Mouse (Mus musculus): ENCODE data around the gene Rbm47.
"Not testable (repeated sequence)": the region's sequence is repeated elsewhere in the genome, so short reads cannot be mapped to it uniquely, and the experiment has no call there.

The Rbm47 gene

DNA sequence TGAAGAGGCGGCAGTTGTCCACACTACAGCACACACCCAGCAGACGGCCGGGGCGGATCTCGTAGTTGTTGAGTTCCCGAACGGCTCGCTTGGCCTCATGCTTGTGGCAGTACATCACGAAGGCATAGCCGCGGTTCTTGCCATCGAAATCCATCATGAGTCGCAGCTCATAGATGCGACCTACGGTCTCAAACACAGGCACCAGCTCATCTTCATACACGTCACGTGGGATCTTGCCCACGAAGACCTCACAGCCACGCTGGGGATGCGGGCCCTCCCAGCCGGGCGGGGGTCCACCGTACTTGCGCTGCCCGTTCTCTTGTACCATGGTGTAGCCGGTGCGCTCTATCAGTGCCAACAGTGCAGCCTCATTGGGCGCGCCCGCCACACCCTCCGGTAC, 146.1 kb downstream of the Rbm47 start:
- no peak for DNase-seq (ENCODE audit: low spot score in 2 of 2)

DNA sequence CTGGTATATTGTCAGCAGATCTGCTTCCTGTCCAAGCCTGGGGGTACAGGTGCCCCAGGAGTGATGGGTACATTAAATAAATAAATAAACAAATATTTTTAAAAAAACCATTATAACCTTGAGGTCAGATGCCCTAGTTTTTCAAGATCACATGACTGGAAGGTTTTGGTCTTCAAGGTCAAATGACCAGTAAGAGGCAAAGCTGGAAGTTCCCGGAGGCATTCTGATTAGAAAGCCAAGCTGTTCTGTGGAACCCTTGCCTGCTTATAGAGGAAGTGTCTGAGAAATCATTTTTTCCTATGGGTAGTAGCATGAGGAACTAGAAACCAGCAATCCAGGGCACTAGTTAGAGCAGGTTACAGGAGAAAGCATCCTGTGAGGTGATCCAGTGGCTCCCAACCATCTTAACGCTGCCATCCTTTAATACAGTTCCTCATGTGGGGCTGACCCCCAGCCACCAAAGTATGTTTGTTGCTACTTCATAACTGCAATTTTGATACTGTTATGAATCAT, 157.4 kb downstream of the Rbm47 start:
- no peak for DNase-seq (ENCODE audit: low spot score in 2 of 2)

DNA sequence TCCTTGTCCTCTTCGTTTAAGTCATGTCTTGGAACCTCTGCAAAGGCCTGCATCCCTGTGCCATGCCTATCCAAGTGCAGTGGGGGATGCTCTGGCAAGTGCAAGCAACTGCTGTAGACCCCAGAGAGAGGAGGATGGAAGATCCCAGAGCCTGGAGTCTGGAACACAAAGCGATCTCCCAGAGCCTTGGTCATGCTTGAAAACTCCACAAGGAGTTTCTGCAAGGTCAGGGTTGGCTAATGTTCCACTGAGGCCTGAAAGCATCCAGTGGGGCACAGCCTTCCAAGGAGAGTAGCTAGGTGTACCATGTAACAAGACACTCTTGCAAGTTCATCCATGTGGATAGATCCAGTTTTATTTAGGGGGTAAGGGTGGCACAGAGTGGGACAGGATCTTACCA, 158.5 kb downstream of the Rbm47 start:
- no peak for DNase-seq (ENCODE audit: low spot score in 2 of 2)

DNA sequence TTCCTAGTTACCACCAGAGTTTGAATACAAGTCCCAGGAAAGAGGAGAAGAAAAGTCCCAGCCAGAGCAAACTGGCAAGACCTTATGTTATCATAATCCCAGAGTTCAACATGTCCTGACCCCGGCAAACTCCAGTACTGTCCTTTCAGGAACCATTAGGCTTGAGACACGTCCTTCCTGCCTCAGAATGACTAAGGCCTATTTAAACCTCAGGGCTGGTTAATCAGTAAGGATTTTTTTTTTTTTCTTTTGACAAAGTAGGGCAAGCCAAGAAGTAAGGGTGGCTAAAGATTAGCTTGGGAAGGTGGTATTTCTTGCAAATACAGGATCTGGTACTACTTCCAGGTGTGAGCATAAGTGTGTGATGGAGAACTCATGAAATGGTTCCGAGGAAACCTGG, 158.9 kb downstream of the Rbm47 start:
- DNase-seq (ENCODE audit: low spot score in 2 of 2): no peak

DNA sequence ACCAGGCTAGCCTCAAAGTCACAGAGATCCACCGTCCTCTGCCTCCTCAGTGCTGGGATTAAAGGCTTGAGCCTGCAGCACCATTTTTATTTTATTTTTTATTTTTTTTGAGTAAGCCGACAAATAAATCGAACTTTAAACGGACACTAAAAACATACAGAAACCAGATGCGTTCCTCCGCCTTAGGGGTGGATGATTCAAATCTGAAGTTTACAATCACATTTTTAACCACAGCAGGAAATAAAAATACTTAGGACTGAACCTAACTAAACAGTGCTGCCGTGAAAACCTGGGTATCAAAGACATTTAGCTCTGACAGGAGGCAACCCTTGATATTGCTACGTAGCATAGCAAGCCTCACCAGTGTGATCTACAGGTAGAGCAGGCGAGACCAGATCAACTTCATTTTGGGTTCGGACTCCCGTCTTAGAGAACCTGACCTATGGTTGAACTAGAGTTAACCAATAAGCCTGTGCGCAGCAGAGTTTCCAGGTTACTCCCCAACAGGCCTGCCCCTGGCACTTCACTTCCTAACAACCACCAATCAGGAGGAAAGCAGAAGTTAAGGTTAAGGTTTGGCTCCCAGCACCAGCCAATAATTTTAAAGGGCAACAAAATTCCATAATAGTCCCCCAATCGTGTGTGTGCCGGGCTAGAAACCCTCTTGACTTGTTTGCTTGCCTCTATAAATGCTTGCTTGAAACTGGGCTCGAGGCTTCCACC, 164.5 kb downstream of the Rbm47 start:
- no peak for DNase-seq (ENCODE audit: low spot score in 2 of 2)

DNA sequence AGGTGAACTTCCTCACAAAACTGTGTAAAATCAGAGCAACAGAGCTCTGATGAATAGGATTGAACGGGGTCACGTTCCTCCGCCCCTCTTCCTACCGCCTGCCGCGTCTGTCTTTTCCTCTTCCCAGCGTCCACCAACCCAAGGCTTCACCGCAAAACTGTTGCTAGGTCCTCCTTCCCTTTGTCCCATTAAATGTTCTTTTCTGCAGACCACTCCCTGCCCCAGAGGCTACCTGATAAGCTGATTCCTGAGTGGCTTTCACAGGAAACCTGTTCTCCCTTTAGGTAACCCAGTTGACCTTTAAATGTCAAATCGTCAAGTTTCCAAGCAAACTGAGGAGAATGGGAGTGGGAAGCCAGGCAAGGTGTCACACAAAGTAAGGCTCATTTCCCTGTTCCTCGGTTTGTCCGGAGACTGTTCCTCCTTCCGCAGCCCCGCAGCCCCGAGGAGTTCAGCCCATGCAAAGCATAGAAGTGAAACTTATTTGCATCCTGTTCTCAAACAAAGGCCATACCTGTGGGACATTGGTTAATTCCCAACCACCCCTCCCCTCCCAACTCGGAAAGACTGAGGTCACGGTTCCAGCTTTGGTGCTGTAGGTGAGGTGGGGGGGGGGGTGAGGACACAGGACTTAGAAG, 167.8 kb downstream of the Rbm47 start:
- DNase-seq (ENCODE audit: low spot score in 2 of 2): no peak

DNA sequence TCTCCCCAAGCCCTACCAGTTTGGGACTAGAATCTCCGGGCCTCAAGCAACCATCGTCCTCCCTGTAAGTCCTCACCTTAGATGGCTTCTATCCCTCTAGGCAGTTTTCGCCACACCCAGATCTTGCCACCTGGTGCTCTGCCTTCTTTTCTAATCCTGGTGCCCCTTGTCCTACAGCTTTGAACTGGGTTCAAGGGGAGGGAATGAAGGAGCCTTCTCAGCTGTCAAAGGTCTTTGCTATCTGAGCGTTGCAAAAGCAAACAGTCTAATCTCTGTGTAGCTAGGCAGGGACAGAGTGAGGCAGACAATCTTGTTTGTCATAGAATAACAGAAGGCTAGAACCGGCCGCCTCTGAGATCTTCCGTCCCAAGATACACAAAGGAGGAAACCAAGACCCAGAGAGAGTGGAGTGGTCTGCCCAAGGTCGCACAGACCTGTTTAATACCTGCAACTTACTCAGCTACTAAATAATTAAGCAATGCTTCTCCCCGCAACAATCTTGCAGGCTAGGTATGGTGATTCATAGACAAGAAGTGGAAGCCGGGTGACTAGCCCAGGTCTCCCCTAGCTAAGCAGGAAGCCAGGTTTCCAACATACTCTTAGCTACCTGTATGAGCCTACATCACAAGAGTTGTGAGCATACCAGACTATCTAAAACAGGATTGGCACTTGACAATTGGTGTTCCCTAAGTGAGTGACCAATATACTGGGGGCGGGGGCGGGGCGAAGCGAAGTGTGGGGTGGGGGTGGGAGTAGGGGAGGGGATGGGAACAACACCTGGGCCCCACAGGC, 168.6 kb downstream of the Rbm47 start, which contains the start of gene 9130230L23Rik:
Gene 9130230L23Rik, minus strand, starts transcription at position 152 of the 792 bp plus-strand sequence.
- DNase-seq (ENCODE audit: low spot score in 2 of 2): no peak

DNA sequence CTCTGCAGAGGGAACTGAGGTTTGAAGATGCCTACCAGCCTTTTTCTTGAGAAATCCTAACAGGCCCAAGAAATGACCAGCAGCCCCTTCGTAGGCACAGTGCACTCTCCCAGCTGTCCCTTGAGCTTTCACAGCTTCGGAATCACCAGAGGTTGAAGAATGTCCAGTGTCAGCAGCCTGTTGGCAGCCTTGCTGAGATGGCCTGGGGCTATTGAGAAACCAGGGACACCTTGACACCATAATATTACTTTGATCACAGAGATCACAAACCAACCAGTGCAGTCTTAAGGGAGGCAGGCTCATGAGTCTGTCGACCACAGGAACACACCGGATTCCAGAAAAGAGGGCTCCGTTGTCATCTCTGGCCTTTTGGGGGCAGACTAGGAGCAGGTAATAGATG, 171.7 kb downstream of the Rbm47 start:
- DNase-seq (ENCODE audit: low spot score in 2 of 2): no peak

DNA sequence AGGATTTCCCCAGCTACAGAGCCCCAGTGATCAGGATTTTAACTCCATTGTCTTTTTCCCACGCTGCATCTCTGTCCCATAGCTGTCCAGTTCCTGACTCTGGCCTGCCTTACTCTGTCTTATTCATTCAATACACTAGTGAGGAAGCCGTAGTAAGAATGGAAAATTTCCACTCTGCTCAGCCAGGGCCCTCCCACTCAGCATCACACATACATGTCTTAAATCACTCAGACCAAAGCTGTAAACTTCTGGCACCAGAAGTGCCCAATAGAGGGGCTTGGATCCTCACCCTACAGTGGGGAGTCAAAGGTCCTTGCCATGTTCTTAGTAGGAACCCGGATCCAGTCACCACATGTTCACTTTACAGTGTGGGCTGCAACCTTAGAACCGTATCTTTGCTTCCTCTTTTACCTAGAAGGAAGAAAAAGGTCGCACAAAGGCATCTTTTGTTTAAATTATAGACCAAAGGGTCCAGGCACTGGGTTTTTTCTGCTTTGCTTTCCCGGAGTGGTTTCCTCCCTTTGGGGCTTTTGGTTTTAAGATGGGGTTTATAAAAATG, 172.3 kb downstream of the Rbm47 start:
- DNase-seq (ENCODE audit: low spot score in 2 of 2): no peak

DNA sequence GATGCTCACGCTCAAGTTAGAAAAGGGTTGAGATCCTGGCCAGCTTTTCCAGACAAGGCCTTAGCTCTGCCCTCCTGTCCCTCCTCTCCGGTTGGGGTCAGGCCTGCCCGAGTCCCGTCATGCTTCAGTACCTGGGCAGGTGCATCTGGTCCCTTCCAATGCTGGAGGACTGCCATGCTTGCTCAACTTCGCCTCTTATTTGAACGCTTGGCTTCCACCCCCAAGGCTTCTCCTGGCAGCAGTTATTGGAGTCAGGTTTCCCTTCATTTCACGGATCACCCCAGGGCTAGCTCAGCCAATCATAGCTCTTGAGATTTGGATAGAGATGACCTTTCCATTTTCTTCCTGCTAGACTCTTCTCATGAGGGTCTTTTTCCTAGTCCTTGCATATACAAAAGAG, 172.8 kb downstream of the Rbm47 start:
- no peak for DNase-seq (ENCODE audit: low spot score in 2 of 2)

DNA sequence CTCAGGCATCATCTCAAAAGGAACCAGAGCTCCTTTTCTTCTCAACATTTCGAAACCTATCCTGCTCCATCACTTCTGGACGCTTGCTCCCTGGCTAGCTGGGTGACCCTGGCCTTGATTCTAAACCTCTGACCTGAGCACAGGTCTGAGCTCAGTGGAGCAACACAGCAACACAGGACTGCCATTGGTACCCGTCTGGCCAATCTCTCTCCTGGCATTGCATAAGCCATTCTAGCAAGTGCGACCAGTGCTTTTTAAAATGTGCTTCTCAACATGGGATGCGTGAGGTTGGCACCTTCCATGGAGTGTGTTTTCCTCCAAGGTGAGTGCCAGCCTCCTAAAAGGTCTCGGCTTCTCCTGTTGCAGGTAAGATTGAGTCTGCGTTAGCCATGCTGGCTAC, 173.8 kb downstream of the Rbm47 start:
- no peak for DNase-seq (ENCODE audit: low spot score in 2 of 2)

DNA sequence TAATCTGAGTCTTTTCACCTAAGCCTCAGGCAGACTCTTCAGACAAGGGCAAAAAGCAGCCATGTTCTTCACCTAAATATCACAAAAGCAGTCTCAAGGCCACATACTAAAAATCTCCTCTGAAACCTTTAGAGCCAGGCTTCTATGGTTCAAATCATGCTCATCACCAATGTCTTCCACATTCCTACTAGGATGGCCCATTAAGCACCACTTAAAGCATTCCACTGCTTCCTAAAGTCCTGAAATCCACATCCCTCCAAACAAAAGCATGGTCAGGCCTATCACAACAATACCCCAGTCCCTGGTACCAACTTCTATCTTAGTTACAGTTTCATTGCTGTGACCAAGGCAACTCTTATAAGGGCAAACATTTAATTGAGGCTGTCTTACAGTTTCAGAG, 175.1 kb downstream of the Rbm47 start:
- no peak for DNase-seq (ENCODE audit: low spot score in 2 of 2)

DNA sequence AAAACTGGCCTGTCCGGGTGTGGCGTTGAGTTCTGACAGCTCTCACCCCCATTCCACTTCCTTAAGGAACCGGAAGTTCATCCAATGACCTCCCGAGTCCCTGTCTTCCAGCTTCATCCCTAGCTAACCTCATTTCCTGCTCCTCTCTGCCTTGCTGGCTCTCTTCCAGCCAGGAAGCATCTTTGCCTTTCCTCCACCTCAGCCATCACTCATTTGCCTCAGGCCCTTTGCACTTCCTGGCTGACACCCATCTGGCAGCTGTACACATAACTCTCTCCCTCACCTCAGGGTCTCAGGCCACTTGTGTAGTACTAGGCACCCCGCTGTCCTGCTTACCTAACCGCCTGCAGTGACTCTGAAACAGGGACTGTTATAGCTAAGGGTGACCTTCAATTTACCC, 178.3 kb downstream of the Rbm47 start:
- DNase-seq (ENCODE audit: low spot score in 2 of 2): no peak

DNA sequence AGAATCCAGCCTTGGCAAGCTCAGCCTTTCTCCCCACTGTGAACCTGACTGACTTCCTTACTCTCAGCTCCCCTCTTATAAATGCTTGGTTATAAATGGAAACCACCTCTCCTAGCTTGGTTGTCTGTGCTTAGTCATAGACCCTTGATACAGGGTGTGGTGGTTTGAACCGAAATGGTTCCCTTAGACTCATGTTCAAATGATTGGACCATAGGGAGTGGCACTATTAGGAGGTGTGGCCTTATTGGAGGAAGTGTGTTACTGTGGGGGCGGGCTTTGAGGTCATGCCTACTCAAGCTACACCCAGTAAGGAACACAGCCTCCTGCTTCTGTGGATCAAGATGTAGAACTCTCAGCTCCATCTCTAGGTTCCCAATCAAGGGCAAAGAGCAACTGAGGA, 181.7 kb downstream of the Rbm47 start:
- DNase-seq (ENCODE audit: low spot score in 2 of 2): no peak

DNA sequence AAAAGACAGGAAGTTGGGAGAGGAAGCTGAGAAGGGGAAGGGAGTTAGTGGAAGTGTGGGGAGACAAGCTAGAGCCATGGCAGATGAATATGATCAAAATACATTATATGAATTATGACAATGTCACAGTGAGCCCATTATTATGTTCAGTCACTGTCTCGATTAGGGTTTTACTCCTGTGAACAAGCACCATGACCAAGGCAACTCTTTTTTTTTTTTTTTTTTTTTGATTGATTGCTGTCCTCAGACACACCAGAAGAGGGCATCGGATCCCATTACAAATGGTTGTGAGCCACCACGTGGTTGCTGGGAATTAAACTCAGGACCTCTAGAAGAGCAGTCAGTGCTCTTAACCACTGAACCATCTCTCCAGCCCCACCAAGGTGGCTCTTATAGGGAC, 185.9 kb downstream of the Rbm47 start:
- not testable (repeated sequence) for DNase-seq (ENCODE audit: low spot score in 2 of 2)

DNA sequence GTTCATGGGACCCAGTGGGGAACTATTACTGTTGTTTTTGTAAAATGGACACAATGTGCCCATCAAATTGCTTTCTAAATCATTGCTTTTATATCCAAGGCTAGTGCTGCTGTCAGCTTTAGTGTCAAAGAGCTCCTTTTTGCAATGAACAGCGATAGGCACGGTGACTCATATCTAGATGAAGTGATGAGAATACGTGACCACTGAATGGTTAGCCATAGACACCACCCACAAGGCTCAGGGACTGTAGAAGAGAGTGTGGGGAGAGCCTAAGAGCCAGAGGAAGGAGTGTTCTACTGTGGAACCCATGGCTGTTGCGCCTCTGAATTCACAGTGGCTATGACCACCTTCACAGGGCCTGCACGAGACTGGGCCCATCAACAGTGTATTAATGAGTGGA, 186.5 kb downstream of the Rbm47 start:
- DNase-seq (ENCODE audit: low spot score in 2 of 2): no peak

DNA sequence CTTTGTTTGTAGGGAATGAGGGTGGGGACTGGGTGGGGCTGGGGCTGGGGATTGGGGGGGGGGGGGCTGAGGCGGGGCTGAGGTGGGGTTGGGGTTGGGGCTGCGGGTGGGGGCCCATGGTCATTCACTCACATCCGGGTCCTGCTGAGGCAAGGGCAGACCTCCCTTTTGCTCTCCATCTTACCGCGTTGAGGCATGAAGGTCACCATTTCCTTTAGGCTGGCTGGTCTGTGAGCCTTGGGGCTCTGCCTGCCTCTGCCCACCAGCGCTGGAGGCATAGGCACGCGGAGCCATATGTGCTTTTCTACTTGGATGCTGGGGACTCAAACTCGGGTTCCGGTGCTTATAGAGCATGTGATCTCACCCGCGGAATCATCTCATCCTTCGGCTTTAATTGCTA, 197.2 kb downstream of the Rbm47 start:
- no peak for DNase-seq (ENCODE audit: low spot score in 2 of 2)

DNA sequence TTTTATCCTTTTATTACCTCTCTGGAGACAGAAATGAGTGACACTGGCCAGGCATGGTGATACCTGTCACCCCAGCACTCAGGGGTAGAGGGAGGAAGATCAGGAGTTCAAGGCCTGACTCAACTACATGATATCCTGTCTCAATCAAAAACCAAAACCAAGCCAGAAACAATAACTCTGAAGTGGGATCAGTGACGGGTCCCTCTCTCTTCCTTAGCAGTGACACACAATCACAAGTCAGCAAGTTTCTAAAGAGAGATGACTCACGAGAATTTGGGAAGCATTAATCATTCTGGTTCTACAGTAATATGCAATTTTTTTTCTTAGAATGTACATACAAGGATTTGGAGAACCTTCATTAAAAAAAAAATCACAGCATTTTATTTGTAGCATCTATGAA, 199.7 kb downstream of the Rbm47 start:
- no peak for DNase-seq (ENCODE audit: low spot score in 2 of 2)

DNA sequence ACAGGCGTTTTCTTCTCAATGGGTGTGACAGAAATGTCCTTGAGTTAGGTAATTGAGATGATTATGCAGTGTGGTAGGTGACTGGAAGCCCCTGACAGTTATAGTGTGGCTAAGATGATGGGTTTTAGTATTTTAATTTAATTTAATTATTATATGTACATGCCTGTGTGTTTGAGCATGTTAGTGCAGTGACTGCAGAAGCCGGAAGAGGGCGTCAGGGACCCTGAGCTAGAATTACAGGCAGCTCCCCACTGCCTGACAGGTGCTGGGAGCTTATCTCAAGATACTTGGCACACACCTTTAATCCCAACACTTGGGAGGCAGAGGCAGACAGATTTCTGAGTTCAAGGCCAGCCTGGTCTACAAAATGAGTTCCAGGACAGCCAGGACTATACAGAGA, 204.9 kb downstream of the Rbm47 start:
- no peak for DNase-seq (ENCODE audit: low spot score in 2 of 2)

DNA sequence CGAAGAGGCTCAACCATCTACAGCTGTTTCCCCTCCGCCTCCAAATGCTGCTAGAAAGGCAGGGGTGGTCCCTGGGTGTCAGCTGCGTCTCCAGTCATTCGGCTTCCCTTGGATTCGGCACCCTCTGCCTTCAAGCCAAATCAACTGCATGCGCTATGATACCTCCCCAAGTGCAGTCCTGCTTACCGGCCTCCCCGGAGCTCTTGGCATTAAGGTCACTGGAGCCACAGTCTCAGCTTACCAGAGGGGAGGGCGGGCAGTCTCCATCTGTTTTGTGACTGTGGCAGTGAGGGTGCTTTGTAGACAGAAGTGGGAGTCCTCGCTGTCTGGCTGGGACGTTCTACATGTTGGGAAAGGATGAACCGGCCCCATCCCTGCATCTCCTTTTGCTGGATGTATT, 205.8 kb downstream of the Rbm47 start:
- no peak for DNase-seq (ENCODE audit: low spot score in 2 of 2)
